Mouse (Mus musculus) Patski (cell line): Measurements from ENCODE around the gene Pi16. TPM values are rescaled to one million over a fixed set of nuclear protein-coding genes. Genes with fewer than 3 reads are reported as not detected.
A peak's percentile ranks its signal among the peaks of the same experiment; 100 is the strongest.
"Not testable (repeated sequence)": the region's sequence is repeated elsewhere in the genome, so short reads cannot be mapped to it uniquely, and the experiment has no call there.

Experiments
- ATAC-seq: fragments of 100-300 bp; one replicate; pipeline ENCODE4 v1.8.0; 2021
- CTCF ChIA-PET: fragments of 350-600 bp; sonication (Branson Sonifier 250); formaldehyde crosslinking; loops from one replicate; lab custom pipeline; 2022; ENCODE audit warnings: inconsistent platforms; lab: Charles Lee
- POLR2A ChIA-PET: fragments of 350-600 bp; sonication (Branson Sonifier 250); formaldehyde crosslinking; loops from one replicate; lab custom pipeline; 2022; ENCODE audit warnings: antibody characterized with exemption, inconsistent platforms; lab: Charles Lee
- DNase-seq: peaks from one replicate; pipeline ENCODE4 v3.0.0-alpha.2; 2011; ENCODE audit warnings: low read depth, low spot score
- H3K27me3 ChIP-seq: fragments of 371-371 bp; one replicate; pipeline ENCODE4 v1.5.1; 2021
- CTCF ChIP-seq: fragments of 100-300 bp; IDR thresholded peaks from one replicate; pipeline ENCODE4 v1.5.1; 2021
- in situ Hi-C: fragments of 300-500 bp; cut with MboI; formaldehyde crosslinking; loops from 3 replicates; pipeline ENCODE4 v1.11.1; 2018; ENCODE audit warnings: low pct_unique_long_range_greater_than_20kb, mixed read lengths
- polyA plus RNA-seq: library from polyadenylated mRNA; unstranded; gene quantifications from one replicate; pipeline ENCODE4 v1.2.3, GENCODE M21; 2021

Gene Pi16
- polyA plus RNA-seq, 1 experiment from 2014 or later = not detected

DNA sequence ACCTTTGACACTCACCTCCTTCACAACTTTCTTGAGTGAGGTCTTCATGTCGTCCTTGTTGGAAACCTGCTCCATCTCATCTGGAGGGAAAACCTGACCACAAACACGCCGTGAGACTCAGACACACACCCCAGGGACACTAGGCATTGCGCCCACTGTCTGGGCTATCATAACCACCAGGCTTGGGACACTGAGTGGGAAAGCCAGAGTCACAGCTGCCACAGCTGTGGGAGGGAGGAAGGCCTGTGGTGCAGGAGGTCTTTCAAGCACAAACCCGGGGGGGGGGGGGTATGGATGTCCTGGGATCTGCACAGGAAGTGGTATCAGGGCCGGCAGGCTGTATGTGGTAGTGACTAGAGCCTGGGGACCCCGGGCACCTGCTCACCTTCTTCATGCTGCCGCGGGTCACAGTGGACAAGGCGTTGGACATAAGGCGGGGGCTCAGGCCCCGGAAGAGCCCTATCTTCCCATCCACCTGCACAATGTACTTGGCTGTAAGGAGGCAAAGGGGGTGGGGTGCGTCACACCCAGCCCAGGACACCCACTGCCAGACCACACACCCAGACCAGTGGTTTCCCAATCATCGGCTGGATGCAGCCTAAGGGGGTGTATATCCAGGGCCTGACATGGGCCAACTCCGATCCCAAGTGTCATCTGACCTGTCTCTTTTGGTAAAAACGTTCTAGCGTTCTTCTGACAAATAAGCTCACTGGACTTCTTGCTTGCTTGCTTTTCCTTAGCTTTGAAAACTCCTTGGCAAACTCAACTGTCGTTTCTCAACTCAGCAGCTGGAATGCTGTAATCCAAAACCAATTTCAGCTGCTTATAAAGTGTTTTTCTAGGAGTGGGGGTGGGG is 23.2 kb downstream of the Pi16 start:
- in situ Hi-C loops = no loop called here
- ChIA-PET POLR2A (no interaction called here), CTCF (interaction anchor here (2.6 to 4.5 kb wide), 2 partner anchors 31 to 73 kb away, joined by 7 to 14 read pairs; partner anchors contain the start of gene BC004004)
- no peak for DNase-seq
- no peaks in the 10 kb centered on the region for H3K27me3 ChIP-seq
- ATAC-seq = no peak
- TF ChIP-seq CTCF = no peak

DNA sequence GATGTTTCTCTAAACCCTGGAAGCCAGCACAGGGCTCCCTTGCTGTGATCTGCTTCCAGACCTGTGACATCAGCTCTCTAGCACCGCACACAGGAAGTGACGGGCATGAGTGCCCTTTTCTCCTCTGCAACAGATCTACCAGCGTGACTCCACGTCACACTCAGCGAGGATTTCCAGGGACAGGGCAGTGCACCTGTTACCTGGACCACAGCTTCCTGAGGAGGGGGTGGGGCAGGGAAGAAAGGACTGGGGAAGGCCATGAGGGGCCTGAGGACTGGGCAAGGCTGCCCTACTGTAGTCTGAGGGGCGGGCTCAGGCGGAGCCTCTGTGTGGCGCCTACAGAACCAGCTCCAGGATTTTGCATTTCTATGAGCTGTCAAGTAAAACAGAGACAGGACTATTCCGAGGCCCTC is 24.1 kb downstream of the Pi16 start:
- ATAC-seq (peak; percentile 24), DNase-seq (no peak)
- no peaks in the 10 kb centered on the region for H3K27me3 ChIP-seq
- in situ Hi-C loops = no loop called here
- ChIA-PET CTCF (interaction anchor here (1.9 to 2.6 kb wide), 2 partner anchors 29 to 74 kb away, joined by 6 to 7 read pairs; partner anchors contain the start of gene BC004004), POLR2A (no interaction called here)
- no peak for TF ChIP-seq CTCF

DNA sequence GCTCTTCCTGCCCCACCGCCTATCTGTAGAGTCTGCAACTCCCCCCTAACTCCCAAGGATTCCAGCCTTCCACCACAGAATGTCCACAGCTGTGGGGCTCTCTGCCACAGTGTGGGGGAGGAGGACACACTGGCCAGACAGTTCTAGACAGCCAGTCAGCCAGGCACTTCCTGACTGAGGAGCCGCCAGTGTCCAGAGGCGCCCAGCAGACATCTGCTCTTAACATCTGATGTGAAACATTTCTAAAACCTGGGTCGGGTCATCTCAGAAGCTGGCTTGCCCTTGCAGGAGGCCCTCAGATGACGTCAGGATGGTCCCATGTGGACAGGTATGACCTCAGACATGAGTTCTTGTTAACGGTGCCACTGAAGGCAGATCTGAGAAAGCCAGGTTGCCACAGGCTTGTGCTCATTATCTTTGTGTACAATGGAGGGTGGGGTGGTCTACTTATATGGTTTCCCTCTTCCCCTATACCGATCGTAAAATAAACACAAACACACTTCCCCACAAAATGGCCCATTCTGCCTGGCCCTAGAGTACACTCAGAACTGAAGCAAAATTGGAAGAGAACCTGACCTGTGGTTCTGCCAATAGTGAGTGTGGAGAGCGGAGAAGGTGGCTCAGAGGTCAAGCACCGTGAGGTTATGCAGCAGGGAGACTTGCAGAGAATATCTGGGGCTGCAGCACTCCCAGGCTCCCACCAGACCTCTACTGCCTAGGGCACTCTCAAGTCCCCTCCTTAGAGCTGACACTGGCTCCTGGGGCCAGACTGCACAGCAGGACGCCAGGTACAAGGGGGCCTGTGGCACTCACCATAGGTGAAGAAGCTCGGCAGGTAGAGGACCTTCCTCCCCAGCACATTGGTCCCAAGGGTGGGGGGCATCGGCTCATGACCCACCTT is 24.8 kb downstream of the Pi16 start:
- H3K27me3 ChIP-seq = no peaks in the 10 kb centered on the region
- TF ChIP-seq CTCF = no peak
- ChIA-PET POLR2A (no interaction called here), CTCF (interaction anchor here (1.9 to 2.6 kb wide), 2 partner anchors 29 to 74 kb away, joined by 6 to 7 read pairs; partner anchors contain the start of gene BC004004)
- ATAC-seq (no peak), DNase-seq (no peak)
- in situ Hi-C loops = no loop called here

DNA sequence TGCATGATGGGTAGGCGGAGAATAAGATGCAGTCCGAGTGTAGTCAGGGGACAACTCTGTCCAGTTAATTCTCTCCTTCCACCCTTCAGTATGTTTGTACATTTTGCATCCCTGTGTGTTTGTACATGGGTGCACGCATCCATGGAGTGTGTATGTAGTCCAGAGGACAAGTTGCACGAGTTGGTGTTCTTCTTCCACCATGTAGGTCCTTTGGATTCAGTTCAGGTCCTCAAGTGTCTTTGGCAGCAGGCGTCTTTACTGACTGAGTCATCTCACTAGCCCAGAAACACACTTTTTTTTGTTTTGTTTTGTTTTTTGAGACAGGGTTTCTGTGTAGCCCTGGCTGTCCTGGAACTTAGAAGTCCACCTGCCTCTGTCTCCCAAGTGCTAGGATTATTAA is 25.8 kb downstream of the Pi16 start:
- no peaks in the 10 kb centered on the region for H3K27me3 ChIP-seq
- TF ChIP-seq CTCF = no peak
- ATAC-seq = no peak
- POLR2A ChIA-PET = no interaction called here
- in situ Hi-C loops = no loop called here
- no peak for DNase-seq
- CTCF ChIA-PET = interaction anchor here (1.9 to 2.6 kb wide), 2 partner anchors 28 to 75 kb away, joined by 6 to 7 read pairs; partner anchors contain the start of gene BC004004

DNA sequence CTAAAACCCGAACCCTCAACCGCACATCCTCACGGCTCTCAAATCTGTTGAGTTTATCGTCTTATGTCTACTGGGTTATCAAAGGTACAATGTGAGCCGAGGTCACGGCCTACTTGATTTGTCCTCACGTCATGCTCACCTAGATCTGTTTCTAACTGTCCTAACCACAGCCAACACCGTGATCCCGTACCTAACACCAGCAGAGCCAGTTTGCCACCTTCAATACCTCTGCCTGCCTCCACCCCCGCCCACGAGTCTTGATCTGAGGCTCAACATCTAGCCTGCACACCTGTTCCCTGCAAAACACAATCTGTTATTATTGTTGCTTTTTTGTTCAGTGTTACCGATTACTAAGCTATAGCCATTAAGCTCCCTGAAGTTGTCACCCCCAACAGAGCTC is 27.8 kb downstream of the Pi16 start:
- CTCF ChIA-PET = no interaction called here
- DNase-seq (no peak), ATAC-seq (no peak)
- no peak for TF ChIP-seq CTCF
- in situ Hi-C loops = no loop called here
- POLR2A ChIA-PET = no interaction called here
- no peaks in the 10 kb centered on the region for H3K27me3 ChIP-seq

DNA sequence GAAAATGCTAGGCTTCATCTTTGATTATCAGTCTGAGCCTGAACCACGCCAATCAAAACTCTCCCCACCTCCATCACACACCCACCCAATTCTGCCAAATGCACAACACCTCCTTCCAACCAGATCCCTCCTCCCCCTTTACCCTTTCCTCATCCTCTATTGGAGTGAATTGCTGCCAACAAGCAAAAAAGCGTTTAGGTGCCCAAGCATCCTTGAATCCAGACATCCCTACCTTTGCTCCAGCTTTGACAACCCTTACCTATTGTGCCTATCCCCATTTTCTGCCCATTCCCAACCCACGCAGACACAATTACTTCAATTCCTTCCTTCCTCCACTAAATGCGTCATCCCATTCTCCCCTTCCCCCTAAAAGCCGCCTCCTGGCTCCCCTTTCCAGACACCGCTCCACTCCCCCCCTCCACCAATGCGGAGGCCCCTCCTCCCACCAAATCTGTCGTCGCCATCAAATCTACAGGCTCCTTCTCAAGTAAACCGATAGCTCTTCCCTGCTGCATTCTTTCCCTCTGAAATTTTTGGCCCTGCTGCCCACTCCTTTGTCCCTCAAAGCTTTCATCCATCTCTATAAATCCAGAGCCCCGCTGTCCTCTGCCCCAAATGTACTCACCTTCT is 29.1 kb downstream of the Pi16 start:
- POLR2A ChIA-PET = interaction anchor here (1.1 to 2.5 kb wide), 3 partner anchors 7 to 25 kb away, joined by 3 to 11 read pairs (median 3); no protein-coding TSS in a partner anchor
- in situ Hi-C loops = no loop called here
- DNase-seq = no peak
- CTCF ChIA-PET = interaction anchor here (2.4 to 2.6 kb wide), 2 partner anchors 25 to 78 kb away, joined by 9 to 12 read pairs; partner anchors contain the start of gene BC004004
- TF ChIP-seq CTCF = no peak
- no peak for ATAC-seq
- H3K27me3 ChIP-seq = no peaks in the 10 kb centered on the region

DNA sequence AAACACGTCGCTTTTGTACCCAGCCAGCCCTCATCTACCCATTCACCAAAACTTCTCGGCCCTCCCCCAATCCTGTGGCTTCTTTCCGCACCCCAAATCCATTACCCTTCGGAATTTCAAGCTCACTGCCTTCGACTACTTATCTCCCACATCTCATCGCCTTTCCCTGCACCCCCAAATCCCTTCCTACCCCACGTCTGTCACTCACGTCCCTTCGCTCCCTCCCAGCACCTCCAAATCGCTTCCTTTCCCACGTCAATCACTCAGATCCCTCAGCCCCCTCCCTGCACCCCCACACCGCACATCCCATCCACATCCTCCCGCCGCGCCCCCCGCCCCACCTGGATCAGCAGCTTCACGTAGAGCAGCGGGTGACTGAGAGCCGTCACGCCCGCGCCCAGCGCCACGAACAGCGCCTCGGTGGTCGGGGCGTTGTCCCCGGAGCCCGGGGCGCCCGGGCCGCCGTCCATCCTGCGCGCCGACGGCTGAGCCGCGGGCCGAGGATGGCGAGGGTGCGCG is 29.7 kb downstream of the Pi16 start:
- ChIA-PET CTCF (interaction anchor here (1.0 to 2.6 kb wide), 4 partner anchors 8 to 87 kb away, joined by 3 to 12 read pairs (median 6); partner anchors contain the start of gene BC004004), POLR2A (interaction anchor here (0.5 to 2.5 kb wide), 5 partner anchors 8 to 242 kb away, joined by 3 to 11 read pairs (median 3); no protein-coding TSS in a partner anchor)
- peak; percentile 29 for ATAC-seq
- in situ Hi-C loops = no loop called here
- TF ChIP-seq CTCF = no peak
- H3K27me3 ChIP-seq = no peaks in the 10 kb centered on the region
- DNase-seq = no peak

DNA sequence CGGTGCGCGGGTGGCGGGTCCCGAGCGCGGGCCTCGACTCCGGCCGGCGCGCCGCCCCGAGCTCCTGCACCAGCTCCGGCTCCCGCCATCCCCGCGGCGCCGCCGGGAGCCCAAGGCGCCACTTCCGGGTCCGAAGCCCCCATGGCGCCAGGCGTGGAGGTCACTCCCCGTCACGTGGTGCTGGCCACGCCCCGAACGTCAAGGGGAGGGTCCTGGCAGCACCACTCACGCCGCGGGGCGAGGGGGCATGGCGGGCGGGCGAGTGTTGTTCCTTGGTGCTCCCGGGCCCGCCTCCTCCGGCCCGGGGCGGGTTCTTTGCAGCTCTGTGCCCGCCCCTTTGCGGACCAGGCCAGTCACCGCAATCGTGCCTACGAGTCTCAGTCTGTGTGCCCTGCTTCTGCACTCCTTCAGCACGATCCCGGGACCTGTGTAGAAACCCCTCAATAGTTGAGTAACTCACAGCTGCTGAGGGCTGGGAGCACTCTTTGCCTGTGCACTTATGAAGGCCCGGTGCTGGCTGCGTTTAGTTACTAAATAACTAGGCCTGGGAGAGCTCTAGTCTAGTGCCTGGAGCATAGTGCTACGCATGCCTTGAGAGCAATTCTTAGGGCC is 30.3 kb downstream of the Pi16 start, which contains the start of gene Mtch1:
Mtch1 (minus strand) TSS at position 290 of the 612 bp plus-strand sequence.
- H3K27me3 ChIP-seq = no peaks in the 10 kb centered on the region
- ATAC-seq = peak; percentile 86
- no peak for TF ChIP-seq CTCF
- ChIA-PET CTCF (interaction anchor here (1.0 to 2.6 kb wide), 5 partner anchors 9 to 88 kb away, joined by 3 to 12 read pairs (median 4); partner anchors contain the start of gene BC004004), POLR2A (interaction anchor here (0.5 to 2.5 kb wide), 5 partner anchors 8 to 241 kb away, joined by 3 to 11 read pairs (median 3); no protein-coding TSS in a partner anchor)
- DNase-seq = peak; percentile 77
- in situ Hi-C loops = no loop called here

DNA sequence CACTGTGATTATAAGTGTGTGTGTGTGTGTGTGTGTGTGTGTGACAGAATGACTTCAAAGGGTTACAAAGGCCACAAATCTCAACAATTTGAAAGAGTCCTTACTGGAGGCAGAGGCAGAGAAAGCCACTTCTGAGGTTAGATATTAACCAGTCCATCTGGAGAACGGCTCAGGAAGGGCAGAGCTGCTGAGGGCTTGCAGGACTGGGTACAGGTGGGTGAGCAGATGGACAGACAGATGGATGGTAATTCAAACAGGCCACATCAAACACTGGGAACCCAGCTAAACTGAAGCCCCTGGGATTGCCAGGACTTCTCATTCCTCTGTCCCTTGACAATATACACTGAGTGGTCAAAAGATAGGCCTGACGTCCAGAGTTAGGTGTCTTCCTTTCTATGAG is 31.5 kb downstream of the Pi16 start:
- TF ChIP-seq CTCF = no peak
- ChIA-PET POLR2A (no interaction called here), CTCF (interaction anchor here (2.4 kb wide), 1 partner anchor 22 kb away, joined by 9 read pairs; no protein-coding TSS in a partner anchor)
- ATAC-seq (no peak), DNase-seq (no peak)
- H3K27me3 ChIP-seq = no peaks in the 10 kb centered on the region
- in situ Hi-C loops = no loop called here

DNA sequence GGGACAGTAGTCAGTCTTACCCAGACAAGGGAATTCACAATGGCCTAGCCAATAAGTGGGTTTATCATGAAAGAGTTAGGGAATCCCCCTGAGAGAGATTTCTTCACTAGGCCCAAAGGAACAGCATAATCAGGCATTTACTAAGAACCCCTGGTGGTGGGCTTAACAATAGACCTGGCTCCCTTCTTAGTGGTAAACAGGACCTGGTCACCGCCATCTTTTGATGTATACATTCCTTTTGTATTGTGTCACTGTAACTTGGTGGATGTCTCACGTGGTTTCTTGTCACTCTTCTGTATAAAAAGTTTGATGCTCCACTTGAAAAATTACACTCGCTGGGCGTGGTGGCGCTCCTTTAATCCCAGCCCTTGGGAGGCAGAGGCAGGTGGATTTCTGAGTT is 33.6 kb downstream of the Pi16 start:
- POLR2A ChIA-PET, DNase-seq, H3K27me3 ChIP-seq, in situ Hi-C loops, ATAC-seq: not testable (repeated sequence)
- CTCF ChIA-PET = interaction anchor here (1.3 kb wide), 1 partner anchor 20 kb away, joined by 4 read pairs; no protein-coding TSS in a partner anchor
